Mouse (Mus musculus) small intestine, adult 2 months (tissue): ENCODE data around the gene Slc29a2. TPM values are rescaled to one million over a fixed set of nuclear protein-coding genes. Genes with fewer than 3 reads are reported as not detected.

Source experiments
- H3K27ac ChIP-seq: fragments of 200-500 bp; 2 replicates; pipeline ENCODE4 v1.5.1; 2012; ENCODE audit warnings: low read depth, low read length, control low read depth, inconsistent platforms; ENCODE audit not compliant: insufficient read depth
- H3K27me3 ChIP-seq: fragments of 200-500 bp; 2 replicates; pipeline ENCODE4 v1.6.1; 2012; ENCODE audit warnings: mild to moderate bottlenecking, moderate library complexity, low read length, inconsistent platforms; ENCODE audit not compliant: control insufficient read depth, insufficient read depth
- H3K36me3 ChIP-seq: fragments of 200-500 bp; 2 replicates; pipeline ENCODE4 v1.6.1; 2012; ENCODE audit warnings: mild to moderate bottlenecking, low read length, control low read depth, inconsistent platforms; ENCODE audit not compliant: control insufficient read depth, insufficient read depth
- H3K4me1 ChIP-seq: fragments of 200-500 bp; 2 replicates; pipeline ENCODE4 v1.6.1; 2012; ENCODE audit warnings: low read length, inconsistent platforms, mixed read lengths; ENCODE audit not compliant: control insufficient read depth, insufficient read depth, insufficient read length
- H3K4me3 ChIP-seq: fragments of 200-500 bp; 2 replicates; pipeline ENCODE4 v1.5.1; 2012; ENCODE audit warnings: low read depth, mild to moderate bottlenecking, control low read depth, inconsistent platforms, low read length, moderate library complexity
- CTCF ChIP-seq: fragments of 200-500 bp; IDR thresholded peaks from 2 replicates; pipeline ENCODE4 v1.5.1; 2012; ENCODE audit warnings: low read depth, mild to moderate bottlenecking, control low read depth, inconsistent platforms, low read length, moderate library complexity, mixed read lengths; ENCODE audit not compliant: insufficient replicate concordance, insufficient read length; ENCODE audit errors: extremely low read depth
- POLR2A ChIP-seq: fragments of 200-500 bp; IDR thresholded peaks from 2 replicates; pipeline ENCODE4 v1.6.1; 2012; ENCODE audit warnings: low read depth, mild to moderate bottlenecking, control low read depth, inconsistent platforms, low read length, moderate library complexity
- WGBS: fragments of 180-500 bp; shearing (Covaris S2); methylation state at CpG from one replicate; pipeline ENCODE4 v1.1.7; 2018; 5-methylcytosine and 5-hydroxymethylcytosine counted together
- polyA plus RNA-seq: library from polyadenylated mRNA; depleted of rRNA; stranded (reverse); fragments of >200 nt; gene quantifications from 2 replicates; pipeline ENCODE4 v1.2.3, GENCODE M21; 2012

Gene Slc29a2
- polyA plus RNA-seq, 1 experiment = 2.6 TPM

DNA sequence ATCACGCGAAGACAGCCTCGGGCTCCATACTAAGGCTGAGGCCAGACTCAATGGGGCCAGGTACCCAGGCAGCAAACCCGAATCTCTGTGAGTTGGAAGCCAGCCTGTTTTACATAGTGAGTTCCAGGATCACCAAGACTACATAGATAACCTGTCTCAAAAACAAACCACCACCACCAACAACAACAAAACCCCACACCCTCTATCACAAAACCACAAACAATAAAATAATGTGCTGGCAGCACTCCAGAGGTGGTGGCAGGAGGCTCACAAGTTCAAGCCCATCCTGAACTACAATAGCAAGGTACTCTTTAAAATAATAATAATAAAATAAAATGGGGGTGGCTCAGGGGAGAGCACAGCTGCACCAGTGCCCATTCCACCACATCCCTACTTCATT is 12.9 kb downstream of the Slc29a2 start:
- H3K27ac ChIP-seq = no peak overlapping the region
- H3K27me3 ChIP-seq = no peaks in the 10 kb centered on the region
- H3K4me3 ChIP-seq = no peak overlapping the region
- WGBS = 81% methylated on average over 4 of the region's 4 CpGs
- H3K36me3 ChIP-seq = no peaks in the 10 kb centered on the region
- H3K4me1 ChIP-seq = peaks cover 10% of the 10 kb centered on the region
- TF ChIP-seq POLR2A (no peak), CTCF (no peak)

DNA sequence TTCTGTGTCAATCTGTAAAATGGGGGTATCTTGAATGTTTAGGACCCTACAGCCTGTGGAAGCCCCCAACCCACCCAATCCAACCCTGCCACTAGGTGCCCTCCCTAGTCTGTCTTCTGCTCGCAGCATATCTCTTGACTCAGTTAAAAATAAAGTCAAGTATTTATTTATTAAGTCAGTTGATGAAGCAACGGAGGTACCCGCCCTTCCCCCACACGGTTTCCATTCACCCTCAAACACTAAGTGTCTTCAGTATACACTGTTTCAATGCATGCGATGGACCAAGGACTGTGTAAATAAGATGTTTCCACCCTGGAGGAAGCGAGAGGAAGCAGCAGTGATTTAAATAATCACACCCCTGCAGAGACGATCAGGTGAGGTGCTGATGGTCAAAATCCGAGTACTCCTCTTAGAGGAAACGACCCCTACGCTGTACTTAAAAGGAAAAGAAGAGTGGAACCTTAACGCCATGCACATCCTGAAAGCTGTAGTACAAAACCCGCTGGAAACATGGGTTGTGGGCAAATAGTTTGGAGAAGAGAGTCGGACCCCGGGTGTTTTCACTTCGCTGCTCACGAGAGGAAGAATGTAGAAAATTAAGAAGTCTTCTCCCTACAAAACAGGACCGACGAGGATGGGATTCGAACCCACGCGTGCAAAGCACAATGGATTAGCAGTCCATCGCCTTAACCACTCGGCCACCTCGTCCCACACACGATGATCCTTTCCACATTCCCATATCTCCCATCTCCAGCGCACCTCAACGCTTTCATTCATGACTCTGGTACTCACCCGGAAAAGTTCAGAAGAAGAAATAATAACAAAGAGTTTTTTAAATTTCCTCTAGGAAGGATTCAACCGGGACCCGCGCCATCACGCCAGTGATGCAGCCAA is 14.3 kb downstream of the Slc29a2 start:
- H3K27ac ChIP-seq = no peak overlapping the region
- no peaks in the 10 kb centered on the region for H3K36me3 ChIP-seq
- H3K27me3 ChIP-seq = no peaks in the 10 kb centered on the region
- 3% methylated on average over 32 of the region's 32 CpGs for WGBS
- H3K4me1 ChIP-seq = peaks cover 10% of the 10 kb centered on the region
- TF ChIP-seq CTCF = no peak
- peak overlapping the region; percentile 88 for H3K4me3 ChIP-seq

DNA sequence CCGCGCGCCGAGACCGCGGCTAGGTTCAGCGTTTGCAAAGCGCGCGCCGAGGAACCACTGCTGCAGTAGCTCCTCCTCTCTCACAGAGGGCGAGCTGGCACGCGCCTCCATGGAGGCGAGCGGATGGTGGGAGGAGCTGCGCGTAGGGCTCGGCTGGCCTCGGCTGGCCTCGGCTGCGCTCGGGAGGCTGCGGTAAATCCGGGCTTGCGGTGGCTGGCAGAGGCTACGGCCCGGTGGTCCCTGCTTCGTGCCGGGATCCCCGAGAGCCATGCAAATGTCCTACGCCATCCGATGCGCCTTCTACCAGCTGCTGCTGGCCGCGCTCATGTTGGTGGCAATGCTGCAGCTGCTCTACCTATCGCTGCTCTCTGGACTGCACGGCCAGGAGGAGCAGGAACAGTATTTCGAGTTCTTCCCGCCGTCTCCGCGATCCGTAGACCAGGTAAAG is 15.1 kb downstream of the Slc29a2 start, which contains the start of the genes B4gat1 and AC124502.3:
Gene B4gat1 (plus strand): TSS at position 118 of the 448 bp plus-strand sequence.
Gene AC124502.3 (plus strand): TSS at position 183 of the 448 bp plus-strand sequence.
- Histone ChIP-seq H3K36me3 (no peaks in the 10 kb centered on the region), H3K4me3 (peak within 1 kb of the TSS; percentile 88), H3K27me3 (no peaks in the 10 kb centered on the region), H3K27ac (peak within 1 kb of the TSS; percentile 47), H3K4me1 (peaks cover 10% of the 10 kb centered on the region)
- peak; percentile 29; the same call in 1 of the 2 replicates for TF ChIP-seq CTCF
- TF ChIP-seq POLR2A = 0 out of 2 replicates have a peak, but pooled peaks have one; percentile 12
- under 1% methylated on average over 44 of the region's 44 CpGs for WGBS

DNA sequence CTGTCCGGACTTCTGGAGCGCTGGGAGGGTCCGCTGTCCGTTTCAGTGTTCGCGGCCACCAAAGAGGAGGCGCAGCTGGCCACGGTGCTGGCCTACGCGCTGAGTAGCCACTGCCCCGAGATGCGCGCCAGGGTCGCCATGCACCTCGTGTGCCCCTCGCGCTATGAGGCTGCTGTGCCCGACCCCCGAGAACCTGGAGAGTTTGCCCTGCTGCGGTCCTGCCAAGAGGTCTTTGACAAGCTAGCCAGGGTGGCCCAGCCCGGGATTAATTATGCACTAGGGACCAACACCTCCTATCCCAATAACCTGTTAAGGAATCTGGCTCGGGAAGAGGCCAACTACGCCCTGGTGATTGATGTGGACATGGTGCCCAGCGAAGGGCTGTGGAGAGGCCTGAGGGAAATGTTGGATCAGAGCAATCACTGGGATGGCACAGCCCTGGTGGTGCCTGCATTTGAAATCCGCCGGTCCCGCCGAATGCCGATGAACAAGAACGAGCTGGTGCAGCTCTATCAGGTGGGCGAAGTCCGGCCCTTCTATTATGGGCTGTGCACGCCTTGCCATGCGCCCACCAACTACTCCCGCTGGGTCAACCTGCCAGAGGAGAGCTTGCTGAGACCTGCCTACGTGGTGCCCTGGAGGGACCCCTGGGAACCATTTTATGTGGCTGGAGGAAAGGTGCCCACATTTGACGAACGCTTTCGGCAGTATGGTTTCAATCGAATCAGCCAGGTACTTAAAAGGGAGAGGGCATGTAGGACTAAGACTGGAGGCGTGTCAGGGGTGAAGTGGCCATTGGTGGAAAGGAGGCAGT is 15.8 kb downstream of the Slc29a2 start:
- Histone ChIP-seq H3K27me3 (no peaks in the 10 kb centered on the region), H3K36me3 (no peaks in the 10 kb centered on the region; the same call in 1 of the 2 replicates), H3K4me1 (peaks cover 10% of the 10 kb centered on the region), H3K4me3 (peak overlapping the region; percentile 88), H3K27ac (peak overlapping the region; percentile 47)
- WGBS = 6% methylated on average over 41 of the region's 41 CpGs
- no peak for TF ChIP-seq CTCF
- TF ChIP-seq POLR2A = no peak

DNA sequence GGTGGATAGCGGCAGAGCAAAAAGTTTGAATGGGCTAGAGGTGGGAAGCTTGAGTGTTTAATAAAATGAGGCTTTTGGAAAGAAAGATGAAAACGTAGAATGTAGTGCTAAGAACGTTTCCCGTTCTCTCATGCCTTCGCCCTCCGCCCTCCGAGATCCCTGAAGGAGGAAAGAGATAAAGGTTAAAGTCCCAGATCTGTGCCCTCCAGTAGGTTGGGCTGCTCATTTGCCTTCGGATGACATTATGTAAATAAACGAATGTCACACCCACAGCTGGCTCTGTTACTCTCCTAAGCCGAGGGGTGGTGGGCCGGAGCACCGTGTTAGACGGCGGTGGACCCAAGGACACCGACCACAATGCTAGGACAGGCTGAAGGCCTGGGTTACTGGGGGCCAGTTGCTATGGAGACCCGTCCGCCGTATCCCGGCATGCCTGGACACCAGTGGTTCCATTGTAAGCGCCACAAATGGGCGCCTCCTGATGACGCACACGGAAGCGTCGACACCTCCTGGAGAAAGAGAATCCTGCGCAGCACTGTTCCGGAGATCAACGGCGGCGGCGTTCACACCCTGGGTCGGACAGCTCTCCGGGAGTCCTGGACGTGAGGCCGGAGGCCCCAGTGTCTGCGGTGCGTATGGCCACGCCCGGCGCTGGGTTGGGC is 17.3 kb downstream of the Slc29a2 start, which contains the start of gene Brms1:
Gene Brms1 (plus strand): TSS at position 493 of the 662 bp plus-strand sequence.
- Histone ChIP-seq H3K27ac (peak within 1 kb of the TSS; percentile 78), H3K4me3 (peak within 1 kb of the TSS; percentile 88), H3K4me1 (peaks cover 10% of the 10 kb centered on the region), H3K36me3 (peaks cover 2% of the 10 kb centered on the region; the same call in 1 of the 2 replicates), H3K27me3 (no peaks in the 10 kb centered on the region)
- TF ChIP-seq CTCF = no peak
- TF ChIP-seq POLR2A = peak; percentile 81
- WGBS = 2% methylated on average over 40 of the region's 40 CpGs

- Histone ChIP-seq H3K36me3 (peaks cover 6% of the 10 kb centered on the region), H3K4me3 (peak overlapping the region; percentile 80), H3K27me3 (no peaks in the 10 kb centered on the region), H3K27ac (peak overlapping the region; percentile 78), H3K4me1 (peaks cover 10% of the 10 kb centered on the region)
- 2% methylated on average over 16 of the region's 16 CpGs for WGBS
- TF ChIP-seq POLR2A = no peak
- TF ChIP-seq CTCF = no peak
Observed at GRCm38 (mm10) chr19:5041588-5041987, 17.9 kb downstream of the Slc29a2 start.
